Mouse (Mus musculus): ENCODE measurements at regions not wholly inside any gene's neighbourhood (a gene's known extent, or its start where the extent isn't known, plus 50 kb on each side); places are given as distances from the start of the nearest gene placed in this dataset.

- no peak for DNase-seq
Observed at GRCm38 (mm10) chr1:22222836-22223235, 261.1 kb upstream of the Kcnq5 start.

- no peak for DNase-seq
Observed at GRCm38 (mm10) chr1:22211795-22212194, 250.1 kb upstream of the Kcnq5 start.

GRCm38 (mm10) chr1:22211232-22211631, 249.5 kb upstream of the Kcnq5 start:
- no peak for DNase-seq

GRCm38 (mm10) chr1:22210621-22211020, 248.9 kb upstream of the Kcnq5 start:
- DNase-seq: no peak

- DNase-seq: no peak
Observed at GRCm38 (mm10) chr1:22208287-22208686, 246.5 kb upstream of the Kcnq5 start.

GRCm38 (mm10) chr1:22206935-22207334, 245.2 kb upstream of the Kcnq5 start:
- DNase-seq: no peak

GRCm38 (mm10) chr1:22167621-22168181, 206.0 kb upstream of the Kcnq5 start:
- no peak for DNase-seq

- DNase-seq: no peak
Observed at GRCm38 (mm10) chr1:22136571-22137122, 174.9 kb upstream of the Kcnq5 start.

GRCm38 (mm10) chr1:22118266-22118772, 156.6 kb upstream of the Kcnq5 start:
- DNase-seq: no peak

- no peak for DNase-seq
Observed at GRCm38 (mm10) chr1:22116466-22116865, 154.7 kb upstream of the Kcnq5 start.

GRCm38 (mm10) chr1:22105496-22105895, 143.8 kb upstream of the Kcnq5 start:
- DNase-seq: peak; percentile 5 to 19

GRCm38 (mm10) chr1:22071405-22072117, 109.8 kb upstream of the Kcnq5 start:
- DNase-seq: no peak

- DNase-seq: no peak
Observed at GRCm38 (mm10) chr1:22070028-22070427, 108.3 kb upstream of the Kcnq5 start.
